Mouse (Mus musculus) testis, adult 2 months (tissue): ENCODE results near the gene Btnl1.
A peak's percentile ranks its signal among the peaks of the same experiment; 100 is the strongest.

Source experiments
- CTCF ChIP-seq: fragments of 200-500 bp; IDR thresholded peaks from 2 replicates; pipeline ENCODE4 v1.5.1; 2012; ENCODE audit warnings: low read depth, mild to moderate bottlenecking, inconsistent platforms, low read length, moderate library complexity; ENCODE audit not compliant: control insufficient read depth, insufficient read depth, insufficient replicate concordance
- POLR2A ChIP-seq: fragments of 200-500 bp; IDR thresholded peaks from 2 replicates; pipeline ENCODE4 v1.6.1; 2012; ENCODE audit warnings: low read depth, mild to moderate bottlenecking, inconsistent platforms, low read length, moderate library complexity; ENCODE audit not compliant: control insufficient read depth

DNA sequence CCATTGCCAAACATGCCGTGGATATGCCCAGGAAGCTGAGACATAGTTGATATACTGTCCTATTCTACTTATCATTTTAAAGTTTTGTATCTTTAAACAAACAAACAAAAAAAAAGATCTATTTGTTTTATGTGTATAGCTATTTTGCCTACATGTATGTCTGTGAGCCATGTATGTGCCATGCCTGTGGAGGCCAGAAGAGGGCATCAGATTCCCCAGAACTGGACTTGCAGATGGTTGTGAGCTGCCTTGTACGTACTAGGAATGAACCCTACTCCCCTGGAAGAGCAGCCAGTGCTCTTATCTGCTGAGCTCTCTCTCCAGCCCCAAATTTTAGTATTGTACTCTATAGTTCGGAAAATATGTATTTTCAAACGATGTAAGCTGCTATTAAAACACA, 11.6 kb downstream of the Btnl1 start:
- TF ChIP-seq CTCF: peak; percentile 38; the same call in 1 of the 2 replicates
- TF ChIP-seq POLR2A: no peak
